Mouse (Mus musculus) liver, embryonic 12.5 days (tissue): ENCODE measurements around the gene Klhl6. TPM values are rescaled to one million over a fixed set of nuclear protein-coding genes. Genes with fewer than 3 reads are reported as not detected.
"Not testable (repeated sequence)": the region's sequence is repeated elsewhere in the genome, so short reads cannot be mapped to it uniquely, and the experiment has no call there.

Experiments
- ATAC-seq: fragments of 200-750 bp; cut with Nextera tagmentation; 2 replicates; pipeline ENCODE4 v1.8.0; 2017; ENCODE audit warnings: moderate number of reproducible peaks, mild to moderate bottlenecking, moderate library complexity
- H3K27ac ChIP-seq: fragments of 300-500 bp; sonication (generic); 2 replicates; pipeline ENCODE4 v1.5.1; 2016; ENCODE audit warnings: mild to moderate bottlenecking
- H3K27me3 ChIP-seq: fragments of 300-500 bp; sonication (generic); replicated peaks from 2 replicates; pipeline ENCODE4 v1.6.1; 2016; ENCODE audit warnings: mild to moderate bottlenecking, moderate library complexity
- H3K36me3 ChIP-seq: fragments of 300-500 bp; sonication (generic); 2 replicates; pipeline ENCODE4 v1.6.1; 2016; ENCODE audit warnings: mild to moderate bottlenecking, moderate library complexity
- H3K4me1 ChIP-seq: fragments of 300-500 bp; sonication (generic); 2 replicates; pipeline ENCODE4 v1.6.1; 2016
- H3K4me2 ChIP-seq: fragments of 300-500 bp; sonication (generic); 2 replicates; pipeline ENCODE4 v1.6.1; 2016; ENCODE audit warnings: mild to moderate bottlenecking, moderate library complexity
- H3K4me3 ChIP-seq: fragments of 300-500 bp; sonication (generic); 2 replicates; pipeline ENCODE4 v1.5.1; 2016; ENCODE audit warnings: mild to moderate bottlenecking, moderate library complexity
- H3K9ac ChIP-seq: fragments of 300-500 bp; sonication (generic); 2 replicates; pipeline ENCODE4 v1.6.1; 2016; ENCODE audit warnings: mild to moderate bottlenecking, moderate library complexity
- H3K9me3 ChIP-seq: fragments of 300-500 bp; sonication (generic); replicated peaks from 2 replicates; pipeline ENCODE4 v1.6.1; 2016; ENCODE audit warnings: mild to moderate bottlenecking, moderate library complexity
- WGBS: fragments of 180-500 bp; shearing (Covaris S2); methylation state at CpG from one replicate; pipeline ENCODE4 v1.1.7; 2016; ENCODE audit not compliant: insufficient replicate concordance; 5-methylcytosine and 5-hydroxymethylcytosine counted together
- polyA plus RNA-seq: library from polyadenylated mRNA; unstranded; fragments of >200 nt; fragmentation: Nextera tagmentation; extraction: Ambion mirVana; gene quantifications from 2 replicates; pipeline ENCODE4 v1.2.1, GENCODE M21; 2016

Klhl6 gene
- polyA plus RNA-seq = 17.4 and 18.0 TPM in 2 replicates

DNA sequence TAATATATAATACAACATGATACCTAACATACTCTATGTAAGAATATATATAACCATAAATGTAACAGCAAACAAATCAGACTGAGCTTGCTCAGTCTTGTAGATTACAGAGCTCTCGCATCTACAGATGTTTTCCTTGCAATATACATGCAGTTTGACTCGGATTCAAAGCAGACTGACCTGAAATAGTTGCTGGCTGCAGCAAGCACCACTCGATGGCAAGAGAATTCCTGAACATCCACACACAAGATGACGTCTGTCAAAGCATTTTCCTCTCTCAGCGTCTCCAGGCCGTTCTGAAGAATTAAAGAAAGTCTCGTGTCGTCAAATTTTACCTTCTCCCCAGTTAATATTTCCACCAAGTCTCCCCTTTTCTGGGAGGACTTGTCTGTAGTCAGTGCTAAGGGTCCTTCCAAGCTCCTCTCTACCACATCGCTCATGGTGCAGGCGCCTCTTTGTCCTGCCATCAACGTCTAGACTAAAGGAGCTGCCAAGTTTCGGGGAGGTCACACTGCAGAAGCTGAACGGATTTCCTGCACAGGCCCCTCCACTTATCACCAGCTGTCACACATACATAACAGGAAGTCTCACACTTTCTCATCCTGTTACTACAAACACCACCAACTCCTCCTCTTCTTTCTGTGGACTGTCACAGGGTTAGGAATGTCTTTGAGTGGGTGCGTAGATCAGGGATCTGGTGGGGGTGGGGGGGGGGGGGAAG lies at the start of gene Klhl6:
TSS of gene Klhl6 (minus strand) at position 501 of the 721 bp plus-strand sequence.
- peak within 1 kb of the TSS; percentile 23; the same call in 1 of the 2 replicates for H3K27ac ChIP-seq
- no peak within 1 kb of the TSS; the same call in 1 of the 2 replicates for H3K9ac ChIP-seq
- no peaks in the 10 kb centered on the region for H3K9me3 ChIP-seq
- H3K4me2 ChIP-seq = peak within 1 kb of the TSS; percentile 41
- no peaks in the 10 kb centered on the region for H3K27me3 ChIP-seq
- no peaks in the 10 kb centered on the region for H3K36me3 ChIP-seq
- ATAC-seq = peak; percentile 77
- H3K4me1 ChIP-seq = peaks cover 25% of the 10 kb centered on the region; the same call in 1 of the 2 replicates
- 8% methylated on average over 14 of the region's 14 CpGs for WGBS
- H3K4me3 ChIP-seq = peak within 1 kb of the TSS; percentile 37

DNA sequence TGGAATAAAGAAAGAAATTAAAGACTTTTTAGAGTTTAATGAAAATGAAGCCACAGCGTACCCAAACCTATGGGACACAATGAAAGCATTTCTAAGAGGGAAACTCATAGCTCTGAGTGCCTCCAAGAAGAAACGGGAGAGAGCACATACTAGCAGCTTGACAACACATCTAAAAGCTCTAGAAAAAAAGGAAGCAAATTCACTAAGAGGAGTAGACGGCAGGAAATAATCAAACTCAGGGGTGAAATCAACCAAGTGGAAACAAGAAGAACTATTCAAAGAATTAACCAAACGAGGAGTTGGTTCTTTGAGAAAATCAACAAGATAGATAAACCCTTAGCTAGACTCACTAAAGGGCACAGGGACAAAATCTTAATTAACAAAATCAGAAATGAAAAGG lies 44.4 kb upstream of the Klhl6 start:
- 72% methylated on average over 2 of the region's 4 CpGs for WGBS
- H3K9me3 ChIP-seq = not testable (repeated sequence)

DNA sequence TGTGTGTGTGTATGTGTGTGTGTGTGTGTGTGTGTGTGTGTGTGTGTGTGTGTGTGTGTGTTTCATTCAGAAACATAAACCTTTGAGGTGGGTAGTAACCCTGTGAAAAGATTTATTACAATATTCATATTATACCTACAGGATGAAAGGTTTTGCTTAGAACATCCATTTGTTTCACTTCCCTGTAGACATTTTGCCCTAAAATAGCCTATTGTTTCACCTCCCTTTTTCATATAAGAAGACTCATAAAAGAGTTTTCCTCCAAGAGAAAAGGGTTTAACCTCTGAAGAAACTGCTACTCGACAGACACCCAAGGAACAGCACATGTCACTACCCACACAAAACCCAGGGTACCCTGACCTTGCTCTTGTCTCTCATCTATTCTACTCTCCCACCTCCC lies 40.0 kb upstream of the Klhl6 start:
- H3K36me3 ChIP-seq = no peaks in the 10 kb centered on the region
- no peak overlapping the region for H3K27ac ChIP-seq
- ATAC-seq = no peak
- no peaks in the 10 kb centered on the region for H3K27me3 ChIP-seq
- H3K4me3 ChIP-seq = no peak overlapping the region
- H3K4me2 ChIP-seq = no peak overlapping the region
- no peaks in the 10 kb centered on the region for H3K4me1 ChIP-seq
- WGBS = 48% methylated on average over 1 of the region's 1 CpGs
- H3K9ac ChIP-seq = no peak overlapping the region
- no peaks in the 10 kb centered on the region for H3K9me3 ChIP-seq

More for the DNA sequence above, 44.4 kb upstream of the Klhl6 start:
- H3K9ac ChIP-seq, H3K4me1 ChIP-seq, H3K27me3 ChIP-seq, H3K4me3 ChIP-seq, ATAC-seq, H3K4me2 ChIP-seq, H3K36me3 ChIP-seq, H3K27ac ChIP-seq: not testable (repeated sequence)

DNA sequence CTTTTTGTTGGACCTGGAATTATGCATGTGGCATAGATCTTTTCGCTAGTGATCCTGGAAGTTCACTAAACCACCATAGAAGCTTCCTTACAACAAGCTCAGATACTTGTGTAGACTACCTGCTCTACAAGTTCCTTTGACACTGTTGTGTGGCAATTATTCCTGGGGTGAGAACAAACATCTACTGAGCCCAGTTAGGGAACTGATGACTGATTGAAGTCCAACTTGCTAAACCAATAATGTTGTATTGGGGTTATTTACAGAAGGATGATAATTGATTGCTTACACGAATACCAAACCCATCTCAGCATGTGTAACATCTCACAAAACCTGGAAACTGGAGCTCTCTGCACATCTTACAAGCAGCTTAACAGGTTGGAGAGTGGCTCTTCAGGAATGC lies 39.0 kb upstream of the Klhl6 start:
- H3K9me3 ChIP-seq = no peaks in the 10 kb centered on the region
- no peak for ATAC-seq
- H3K4me1 ChIP-seq = no peaks in the 10 kb centered on the region

DNA sequence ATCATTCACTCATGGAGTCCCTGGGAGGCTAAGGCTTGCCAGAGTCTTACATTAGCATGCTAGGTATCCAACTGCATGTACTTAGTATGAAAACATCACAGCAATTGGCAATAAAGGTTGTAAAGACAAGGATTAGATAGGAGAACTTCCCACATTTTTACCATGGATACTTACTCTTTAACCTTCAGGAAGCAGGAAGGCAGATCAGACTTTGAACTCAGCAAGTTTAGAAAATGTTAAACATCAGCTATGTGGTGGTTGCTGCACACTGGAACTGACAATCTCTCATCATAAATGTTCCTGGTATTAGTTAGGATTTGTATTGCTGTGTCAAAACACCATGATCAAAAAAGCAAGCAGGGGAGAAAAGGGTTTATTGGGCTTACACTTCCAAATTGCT lies 29.8 kb upstream of the Klhl6 start:
- Histone ChIP-seq H3K27ac (no peak overlapping the region), H3K36me3 (no peaks in the 10 kb centered on the region), H3K9me3 (no peaks in the 10 kb centered on the region; the same call in 1 of the 2 replicates), H3K4me3 (no peak overlapping the region), H3K4me2 (no peak overlapping the region), H3K9ac (no peak overlapping the region), H3K4me1 (no peaks in the 10 kb centered on the region), H3K27me3 (no peaks in the 10 kb centered on the region)
- no peak for ATAC-seq

More for the DNA sequence above, 39.0 kb upstream of the Klhl6 start:
- Histone ChIP-seq H3K36me3 (no peaks in the 10 kb centered on the region), H3K4me3 (no peak overlapping the region), H3K9ac (no peak overlapping the region), H3K27ac (no peak overlapping the region), H3K27me3 (no peaks in the 10 kb centered on the region), H3K4me2 (no peak overlapping the region)
- WGBS = 64% methylated on average over 2 of the region's 2 CpGs

DNA sequence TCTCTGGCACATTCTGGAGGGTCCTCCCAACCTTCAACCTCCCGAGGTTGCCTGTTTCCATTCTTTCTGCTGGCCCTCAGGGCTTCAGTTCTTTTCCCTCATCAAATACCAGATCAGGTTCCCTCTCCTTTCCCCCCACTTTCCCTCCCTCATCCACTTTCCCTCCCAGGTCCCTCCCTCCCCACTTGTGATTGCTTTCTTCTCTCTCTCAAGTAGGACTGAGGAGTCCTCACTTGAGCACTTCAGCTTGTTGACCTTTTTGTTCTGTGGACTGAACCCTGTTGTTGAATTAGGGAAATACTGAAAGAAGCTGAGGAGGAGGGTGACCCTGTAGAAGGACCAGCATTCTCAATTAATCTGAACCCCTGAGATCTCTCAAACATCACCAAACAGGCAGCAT lies 23.2 kb upstream of the Klhl6 start:
- no peaks in the 10 kb centered on the region for H3K4me1 ChIP-seq
- H3K36me3 ChIP-seq = no peaks in the 10 kb centered on the region
- no peak overlapping the region for H3K4me3 ChIP-seq
- no peaks in the 10 kb centered on the region for H3K9me3 ChIP-seq
- H3K27ac ChIP-seq = no peak overlapping the region
- no peak for ATAC-seq
- H3K27me3 ChIP-seq = no peaks in the 10 kb centered on the region
- 58% methylated on average over 1 of the region's 1 CpGs for WGBS
- H3K4me2 ChIP-seq = no peak overlapping the region
- H3K9ac ChIP-seq = no peak overlapping the region

DNA sequence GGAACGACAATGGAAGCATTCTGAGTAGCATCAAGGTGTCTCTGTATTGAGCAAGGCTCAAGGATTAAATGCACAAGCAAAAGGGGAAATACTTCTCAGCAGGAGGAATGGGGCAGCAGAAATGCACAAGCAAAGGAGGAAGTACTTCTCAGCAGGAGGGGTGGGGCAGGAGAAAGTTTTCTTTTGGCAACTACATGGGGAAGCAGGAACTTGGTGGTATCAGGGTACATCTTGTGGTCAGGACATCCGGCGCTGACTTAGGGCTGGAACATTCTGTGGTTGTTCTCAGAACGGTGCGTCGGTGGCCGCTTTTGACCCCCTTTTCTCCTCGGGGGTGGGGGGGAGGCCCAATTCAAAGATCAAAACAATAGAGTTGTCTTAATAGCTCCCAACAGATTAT lies 17.4 kb upstream of the Klhl6 start:
- ATAC-seq, H3K4me2 ChIP-seq, H3K4me3 ChIP-seq, H3K9me3 ChIP-seq, H3K27ac ChIP-seq, H3K36me3 ChIP-seq, H3K4me1 ChIP-seq, H3K27me3 ChIP-seq, H3K9ac ChIP-seq: not testable (repeated sequence)
- WGBS = 62% methylated on average over 8 of the region's 8 CpGs

DNA sequence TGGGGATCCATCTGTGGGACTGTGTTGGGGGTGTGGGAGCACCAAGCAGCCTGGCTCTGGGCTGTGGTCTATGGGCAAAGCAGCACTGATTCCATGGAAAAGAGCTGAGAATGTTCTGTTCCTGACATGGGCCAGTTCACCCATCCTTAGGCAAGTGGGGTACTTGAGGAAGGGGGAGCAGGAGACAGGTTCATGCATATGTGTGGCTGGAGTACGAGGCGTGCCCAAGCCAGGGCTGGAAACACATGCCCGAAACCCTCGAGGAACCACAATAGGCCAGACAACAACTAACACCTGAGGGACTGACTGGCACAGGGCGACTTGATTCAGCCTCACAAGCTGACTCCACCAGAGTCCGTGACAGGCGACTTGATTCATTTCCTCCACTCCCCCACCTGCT lies 14.8 kb upstream of the Klhl6 start:
- H3K36me3 ChIP-seq = no peaks in the 10 kb centered on the region
- whole genome bisulfite sequencing = 79% methylated on average over 7 of the region's 7 CpGs
- no peak overlapping the region for H3K4me3 ChIP-seq
- H3K9ac ChIP-seq = no peak overlapping the region
- ATAC-seq = no peak
- no peak overlapping the region for H3K4me2 ChIP-seq
- H3K4me1 ChIP-seq = 0 out of 2 replicates have a peak, but pooled peaks cover 8% of the 10 kb centered on the region
- H3K9me3 ChIP-seq = no peaks in the 10 kb centered on the region
- no peak overlapping the region for H3K27ac ChIP-seq
- no peaks in the 10 kb centered on the region for H3K27me3 ChIP-seq

DNA sequence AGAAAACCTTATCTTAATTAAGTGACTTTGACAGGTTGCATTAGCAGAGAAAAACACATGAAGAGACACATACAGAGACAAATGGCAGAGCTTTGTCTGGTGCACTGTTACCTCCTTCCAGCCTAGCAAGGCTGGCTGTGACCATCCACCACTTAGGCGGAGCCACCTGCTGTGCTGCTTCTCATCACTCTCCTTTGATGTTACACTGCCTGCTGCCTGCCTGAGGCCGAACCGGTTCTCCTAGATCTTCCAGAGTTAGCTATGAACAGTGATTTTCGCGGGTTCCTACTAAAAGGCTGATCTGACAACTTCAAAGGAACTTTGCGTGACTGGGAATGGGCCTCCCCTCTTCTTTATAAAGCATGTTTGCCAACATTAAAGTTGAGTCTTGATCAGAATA lies 14.1 kb upstream of the Klhl6 start:
- not testable (repeated sequence) for H3K4me2 ChIP-seq, H3K27ac ChIP-seq, H3K9ac ChIP-seq, ATAC-seq, H3K9me3 ChIP-seq, H3K4me1 ChIP-seq, H3K36me3 ChIP-seq, H3K4me3 ChIP-seq, H3K27me3 ChIP-seq
- 44% methylated on average over 6 of the region's 6 CpGs for WGBS

DNA sequence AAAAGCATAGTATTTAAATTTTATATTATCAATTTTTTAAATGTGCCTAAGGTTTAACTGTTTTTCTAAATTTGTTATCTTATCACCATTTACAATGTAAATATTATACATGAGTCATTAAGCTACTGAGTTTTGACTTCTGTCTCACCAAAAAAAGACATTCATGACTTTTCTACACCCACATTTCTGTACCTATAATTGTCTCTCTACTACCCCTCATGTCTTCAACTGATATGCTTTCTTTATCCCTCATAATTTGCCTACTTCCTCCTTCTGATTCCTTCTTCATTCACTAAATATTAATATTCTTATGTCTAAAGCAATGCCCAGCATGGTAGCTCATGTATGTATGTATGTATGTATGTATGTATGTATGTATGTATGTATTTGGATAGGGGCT lies 13.0 kb upstream of the Klhl6 start:
- no peaks in the 10 kb centered on the region for H3K36me3 ChIP-seq
- H3K4me1 ChIP-seq = 0 out of 2 replicates have a peak, but pooled peaks cover 8% of the 10 kb centered on the region
- H3K27me3 ChIP-seq = no peaks in the 10 kb centered on the region
- ATAC-seq = no peak
- no peak overlapping the region for H3K4me2 ChIP-seq
- H3K9ac ChIP-seq = no peak overlapping the region
- no peak overlapping the region for H3K27ac ChIP-seq
- H3K9me3 ChIP-seq = no peaks in the 10 kb centered on the region
- H3K4me3 ChIP-seq = no peak overlapping the region

DNA sequence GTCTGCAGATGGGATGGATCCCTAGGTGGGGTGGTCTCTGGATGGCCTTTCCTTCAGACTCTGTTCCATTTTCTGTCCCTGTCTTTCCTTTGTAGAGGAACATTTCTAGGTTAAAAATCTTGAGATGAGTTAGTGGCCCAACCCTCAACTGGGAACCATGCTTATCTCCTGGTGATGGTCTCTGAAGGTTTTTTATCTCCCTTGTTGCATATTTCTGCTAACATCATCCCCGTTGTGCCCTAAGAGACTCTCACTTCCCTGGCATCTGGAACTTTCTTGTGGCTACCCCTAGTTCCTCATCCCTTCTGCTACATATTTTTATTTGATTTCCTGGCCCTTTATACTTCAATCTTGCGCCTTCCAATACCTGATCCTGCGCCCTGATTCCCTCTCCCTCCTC lies 10.4 kb upstream of the Klhl6 start:
- WGBS = 53% methylated on average over 3 of the region's 3 CpGs
- ATAC-seq = no peak

DNA sequence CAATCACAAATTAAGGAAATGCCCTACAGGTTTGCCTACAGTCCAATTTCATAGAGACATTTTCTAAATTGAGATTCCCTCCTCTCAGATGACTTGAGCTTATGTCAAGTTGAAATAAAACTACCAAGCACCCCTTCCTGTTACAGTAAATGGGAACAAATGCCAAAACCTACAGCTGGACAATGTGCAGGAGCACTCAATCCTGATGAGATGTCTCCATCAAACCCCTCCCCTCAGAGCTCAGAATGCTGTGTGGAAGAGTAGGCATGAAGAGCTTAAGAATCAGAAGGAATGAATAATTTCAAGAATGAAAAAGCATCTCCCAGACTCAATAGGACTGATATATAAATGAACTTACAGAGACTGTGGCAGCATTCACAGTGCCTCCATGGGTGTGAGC lies 7.7 kb upstream of the Klhl6 start:
- H3K27ac ChIP-seq = no peak overlapping the region
- no peaks in the 10 kb centered on the region for H3K9me3 ChIP-seq
- H3K4me1 ChIP-seq = 0 out of 2 replicates have a peak, but pooled peaks cover 8% of the 10 kb centered on the region
- H3K27me3 ChIP-seq = no peaks in the 10 kb centered on the region
- no peak overlapping the region for H3K4me3 ChIP-seq
- no peak overlapping the region for H3K9ac ChIP-seq
- no peak overlapping the region for H3K4me2 ChIP-seq
- no peaks in the 10 kb centered on the region for H3K36me3 ChIP-seq
- no peak for ATAC-seq

More for the DNA sequence above, 10.4 kb upstream of the Klhl6 start:
- Histone ChIP-seq H3K4me2 (no peak overlapping the region), H3K4me3 (no peak overlapping the region), H3K4me1 (0 out of 2 replicates have a peak, but pooled peaks cover 8% of the 10 kb centered on the region), H3K9me3 (no peaks in the 10 kb centered on the region), H3K9ac (no peak overlapping the region), H3K27ac (no peak overlapping the region), H3K27me3 (no peaks in the 10 kb centered on the region), H3K36me3 (no peaks in the 10 kb centered on the region)

DNA sequence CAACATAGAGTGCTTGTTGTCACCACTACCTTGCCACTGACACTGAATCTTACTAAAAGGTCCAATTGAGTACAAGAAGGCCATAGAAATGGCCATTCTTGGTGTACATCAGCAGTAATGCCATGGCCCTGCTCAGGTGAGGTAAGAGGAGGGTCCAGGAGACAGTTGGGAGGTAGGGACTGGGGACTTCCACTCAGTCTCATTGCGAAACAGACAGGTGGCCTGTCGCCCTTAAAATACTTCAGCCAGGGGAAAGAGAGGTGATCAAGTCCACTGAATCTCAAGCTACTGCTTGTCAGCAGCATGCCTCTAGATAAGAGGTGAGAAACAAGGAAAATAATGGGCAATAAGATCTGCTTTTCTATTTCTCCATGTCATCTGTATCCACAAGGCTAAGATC lies 4.8 kb upstream of the Klhl6 start:
- WGBS = 67% methylated on average over 2 of the region's 2 CpGs
- Histone ChIP-seq H3K9ac (no peak overlapping the region), H3K4me3 (no peak overlapping the region), H3K4me2 (no peak overlapping the region), H3K36me3 (no peaks in the 10 kb centered on the region), H3K27ac (no peak overlapping the region), H3K9me3 (no peaks in the 10 kb centered on the region), H3K4me1 (peaks cover 12% of the 10 kb centered on the region; the same call in 1 of the 2 replicates), H3K27me3 (no peaks in the 10 kb centered on the region)
- ATAC-seq = no peak
